Mouse (Mus musculus) urinary bladder, postnatal 4 days (tissue): ENCODE measurements around the gene Pawr.
A peak's percentile ranks its signal among the peaks of the same experiment; 100 is the strongest.
"Not testable (repeated sequence)": the region's sequence is repeated elsewhere in the genome, so short reads cannot be mapped to it uniquely, and the experiment has no call there.

Experiments used
- DNase-seq, 2 experiments: peaks; one replicate each; pipeline ENCODE4 v3.0.0; 2021 to 2022; ENCODE audit warnings: low spot score in 2 of 2

Gene Pawr

DNA sequence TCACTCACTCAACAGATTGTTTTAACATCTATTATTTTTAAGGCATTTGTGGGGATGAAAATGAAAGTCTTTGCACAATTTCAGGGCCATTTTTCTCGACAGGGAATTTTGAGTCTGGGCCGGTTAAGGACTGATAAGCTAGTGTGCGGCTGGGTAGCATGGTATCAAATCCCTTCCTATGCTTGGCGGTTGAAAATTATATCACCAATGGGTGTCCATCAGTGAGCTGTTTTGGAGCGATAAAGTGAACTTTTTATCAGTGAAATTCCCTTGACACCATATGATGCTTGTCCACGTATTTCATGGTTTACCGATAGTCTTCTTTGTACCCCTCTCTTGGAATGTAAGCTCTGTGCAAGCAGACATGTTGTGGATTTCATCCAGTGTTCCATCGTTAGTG, 17.5 kb upstream of the Pawr start:
- DNase-seq = no peak

DNA sequence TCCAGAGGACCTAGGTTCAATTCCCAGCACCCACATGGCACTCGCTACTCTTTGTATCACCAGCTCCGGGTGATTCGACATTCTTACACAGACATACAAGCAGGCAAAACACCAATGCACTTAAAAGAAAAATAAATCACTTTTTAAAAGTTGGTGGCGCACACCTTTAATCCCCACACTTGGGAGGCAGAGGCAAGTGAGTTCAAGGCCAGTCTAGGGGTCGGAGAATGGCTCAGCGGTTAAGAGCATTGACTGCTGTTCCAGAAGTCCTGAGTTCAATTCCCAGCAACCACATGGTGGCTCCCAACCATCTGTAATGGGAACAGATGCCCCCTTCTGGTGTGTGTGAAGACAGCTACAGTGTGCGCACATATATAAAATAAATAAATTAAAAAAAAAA, 16.7 kb upstream of the Pawr start:
- no peak for DNase-seq

DNA sequence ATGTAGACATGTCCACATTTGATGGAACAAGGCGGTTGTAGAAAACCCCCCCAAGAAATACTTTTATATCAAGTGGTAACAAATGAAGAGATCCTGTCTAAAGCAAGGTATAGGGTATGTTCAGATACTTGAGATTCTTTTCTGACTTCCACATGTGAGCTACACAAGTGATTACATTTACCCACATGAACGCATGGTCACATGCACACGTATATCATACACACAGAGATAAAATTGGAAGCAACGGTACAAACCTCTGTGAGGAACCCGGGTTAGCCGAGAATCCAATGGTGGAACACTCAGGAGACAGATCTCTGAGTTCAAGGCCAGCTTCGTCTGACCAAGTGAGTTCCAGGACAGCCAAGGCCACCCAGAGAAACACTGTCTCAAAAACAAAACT, 3.6 kb upstream of the Pawr start:
- no peak for DNase-seq

DNA sequence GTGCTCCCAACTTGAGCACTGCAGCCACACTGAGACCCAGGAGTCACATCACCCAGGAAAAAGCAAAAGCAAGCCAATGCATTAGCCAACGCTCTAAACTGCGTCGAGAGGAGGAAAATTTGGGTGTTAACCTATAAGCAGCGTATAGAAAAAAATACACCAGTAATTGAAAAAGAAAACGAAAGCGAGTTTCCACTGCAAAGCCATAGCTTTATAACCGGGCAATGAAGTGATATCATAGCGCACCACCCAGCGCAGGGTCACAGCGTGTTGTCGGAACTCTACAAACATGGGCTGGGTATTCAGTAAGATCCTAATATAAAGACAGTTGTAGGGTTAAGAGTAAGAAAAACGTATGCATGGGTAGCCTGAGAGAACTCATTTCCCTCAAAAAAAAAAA, 2.9 kb upstream of the Pawr start:
- no peak for DNase-seq

DNA sequence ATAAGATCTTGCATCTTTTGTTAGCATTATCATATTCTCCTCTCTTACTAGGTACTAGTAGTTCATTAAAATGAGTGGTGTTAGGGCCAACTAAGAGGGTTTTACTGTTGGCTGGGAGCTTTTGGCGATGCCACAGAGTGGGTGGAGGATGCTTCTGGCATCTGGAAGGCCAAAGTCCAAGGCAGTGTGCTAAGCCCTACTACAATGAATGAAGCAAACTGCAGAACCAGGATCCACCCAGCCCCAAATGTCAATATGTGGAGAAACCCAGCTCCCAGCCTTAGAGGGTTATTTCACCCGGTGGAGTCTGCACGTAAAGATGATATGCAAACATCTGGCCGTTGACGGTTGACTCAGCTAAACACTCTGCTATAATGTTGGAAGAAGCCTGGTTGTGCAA, 2.1 kb upstream of the Pawr start:
- no peak for DNase-seq

DNA sequence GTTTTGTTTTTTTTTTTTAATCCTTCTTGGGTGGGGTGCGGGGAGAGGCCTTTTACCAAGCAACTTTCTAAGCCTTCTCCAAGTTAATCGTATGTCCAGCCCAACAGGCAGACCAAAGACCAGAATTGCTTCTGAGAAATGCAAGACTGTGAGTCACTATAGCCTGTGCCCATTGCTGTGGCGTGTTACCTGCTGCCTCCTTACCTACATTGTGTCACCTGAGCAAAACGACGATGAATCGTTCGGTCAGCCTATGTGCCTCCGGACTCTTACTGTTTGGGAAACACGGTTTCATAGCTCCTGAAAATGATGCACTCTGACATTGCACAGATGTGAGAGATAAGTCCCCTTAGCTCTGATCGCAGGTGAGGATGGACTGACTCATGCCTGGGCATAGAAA, 957 bp upstream of the Pawr start:
- DNase-seq = no peak

DNA sequence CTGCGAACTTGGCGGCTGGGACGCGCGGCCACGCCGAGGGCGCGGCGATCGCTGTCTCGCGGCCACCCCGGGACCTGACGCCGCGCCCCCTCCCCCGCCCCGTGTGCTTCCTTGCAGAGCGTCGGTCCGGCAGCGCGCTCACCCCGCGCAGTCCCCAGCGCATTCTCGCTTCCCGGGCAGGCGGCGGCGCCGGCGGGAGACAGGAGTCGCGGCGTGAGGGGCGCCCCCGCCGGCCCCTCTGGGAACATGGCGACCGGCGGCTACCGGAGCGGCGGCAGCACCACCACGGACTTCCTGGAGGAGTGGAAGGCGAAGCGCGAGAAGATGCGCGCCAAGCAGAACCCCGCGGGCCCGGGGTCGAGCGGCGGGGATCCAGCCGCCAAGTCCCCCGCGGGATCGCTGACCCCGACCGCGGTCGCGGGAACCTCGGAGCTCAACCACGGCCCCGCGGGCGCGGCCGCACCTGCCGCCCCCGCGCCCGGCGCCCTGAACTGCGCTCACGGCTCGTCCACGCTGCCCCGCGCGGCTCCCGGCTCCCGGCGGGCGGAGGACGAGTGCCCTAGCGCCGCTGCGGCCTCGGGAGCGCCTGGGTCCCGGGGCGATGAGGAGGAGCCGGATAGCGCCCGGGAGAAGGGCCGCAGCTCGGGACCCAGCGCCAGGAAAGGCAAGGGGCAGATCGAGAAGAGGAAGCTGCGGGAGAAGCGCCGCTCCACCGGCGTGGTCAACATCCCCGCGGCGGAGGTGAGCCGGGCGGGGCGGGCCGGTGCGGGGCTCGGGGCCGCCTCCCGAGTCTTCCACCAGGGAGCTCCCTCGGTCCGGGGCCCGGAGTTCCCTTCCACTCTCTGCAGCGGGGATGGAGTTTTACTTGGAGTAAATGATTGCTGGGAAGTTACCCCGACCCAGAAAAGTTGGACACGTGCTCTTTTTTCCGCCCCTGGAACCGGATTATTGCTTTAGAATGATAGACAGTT, 935 bp downstream of the Pawr start:
- peak; percentile 56 to 68 for DNase-seq

DNA sequence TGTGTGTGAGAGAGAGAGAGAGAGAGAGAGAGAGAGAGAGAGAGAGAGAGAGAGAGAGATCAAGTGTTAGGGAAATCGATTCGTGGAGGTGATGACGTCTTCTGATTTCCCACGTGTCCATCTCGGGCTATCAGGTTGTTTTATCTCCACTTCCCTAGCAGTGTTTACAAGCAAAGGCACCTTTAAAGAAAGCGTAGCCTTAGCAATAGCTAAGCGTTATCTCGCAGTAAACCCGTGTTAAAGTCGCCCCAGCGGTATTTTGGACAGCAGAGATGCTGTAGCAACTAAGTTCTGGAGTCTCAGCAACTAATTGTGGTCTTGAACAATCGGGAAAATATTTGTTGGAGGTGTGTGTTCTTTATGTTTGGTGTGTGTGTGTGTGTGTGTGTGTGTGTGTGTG, 1.7 kb downstream of the Pawr start:
- no peak for DNase-seq

DNA sequence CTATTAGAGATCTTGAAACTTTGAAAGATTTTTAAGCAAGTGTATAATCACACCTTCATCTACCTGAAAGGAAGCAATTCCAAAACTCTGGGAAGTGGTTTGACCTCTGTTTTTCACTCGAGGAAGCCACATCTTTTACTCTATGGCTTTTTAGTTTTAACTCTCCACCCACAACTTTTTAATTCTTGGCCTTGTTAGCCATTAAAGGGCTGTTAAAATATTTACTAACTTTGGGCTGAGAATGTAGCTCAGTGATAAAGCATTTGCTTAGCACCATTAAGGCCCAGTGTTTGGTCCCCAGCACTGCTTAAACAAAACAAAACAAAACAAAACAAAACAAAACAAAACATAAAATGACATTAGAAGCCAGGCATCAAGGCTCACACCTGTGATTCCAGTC, 2.2 kb downstream of the Pawr start:
- no peak for DNase-seq

DNA sequence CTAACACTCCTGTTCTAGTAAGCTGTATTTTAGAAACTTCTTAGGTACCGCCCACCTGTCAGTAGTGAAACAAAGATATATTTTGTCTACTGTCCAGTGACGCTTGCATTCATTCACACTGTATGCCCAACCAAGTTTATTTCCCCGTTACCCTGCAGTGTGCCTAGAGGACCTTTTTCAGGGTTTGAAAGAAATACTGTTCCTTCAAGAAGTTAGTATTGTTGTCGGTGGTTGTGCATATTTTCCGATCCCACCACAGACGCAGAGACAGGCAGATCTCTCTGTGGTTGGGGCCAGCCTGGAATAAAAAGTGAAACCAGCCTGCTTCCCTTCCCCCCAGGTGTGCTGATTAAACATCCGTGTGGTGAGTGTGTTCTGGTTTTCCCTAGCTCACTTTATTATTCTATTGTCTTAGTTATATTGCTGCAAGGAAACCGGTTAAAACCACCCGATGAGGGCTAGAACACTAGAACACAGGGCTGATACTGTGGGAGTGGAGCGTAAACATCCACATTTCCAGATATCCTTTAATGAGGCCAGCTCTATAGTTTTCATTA, 3.9 kb downstream of the Pawr start:
- DNase-seq = no peak

DNA sequence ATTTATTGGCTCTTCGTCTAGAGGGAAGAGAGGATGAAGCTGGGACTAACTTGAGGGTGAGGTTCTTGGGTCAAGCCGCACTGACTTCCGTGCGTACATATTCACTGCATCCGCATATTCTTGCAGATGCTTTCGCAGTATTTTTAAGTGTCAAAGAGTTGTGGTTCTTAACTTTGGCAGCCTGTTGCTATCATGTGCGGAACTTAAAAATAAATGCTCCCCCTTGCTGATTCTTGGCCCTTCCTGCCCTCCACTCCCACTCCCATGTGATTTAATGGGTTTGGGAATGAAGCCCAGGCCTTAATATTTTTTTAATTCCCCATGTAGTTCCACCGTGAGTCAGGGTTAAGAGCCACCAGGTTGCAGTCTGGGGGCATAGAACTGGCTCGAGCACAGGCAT, 4.7 kb downstream of the Pawr start:
- no peak for DNase-seq

DNA sequence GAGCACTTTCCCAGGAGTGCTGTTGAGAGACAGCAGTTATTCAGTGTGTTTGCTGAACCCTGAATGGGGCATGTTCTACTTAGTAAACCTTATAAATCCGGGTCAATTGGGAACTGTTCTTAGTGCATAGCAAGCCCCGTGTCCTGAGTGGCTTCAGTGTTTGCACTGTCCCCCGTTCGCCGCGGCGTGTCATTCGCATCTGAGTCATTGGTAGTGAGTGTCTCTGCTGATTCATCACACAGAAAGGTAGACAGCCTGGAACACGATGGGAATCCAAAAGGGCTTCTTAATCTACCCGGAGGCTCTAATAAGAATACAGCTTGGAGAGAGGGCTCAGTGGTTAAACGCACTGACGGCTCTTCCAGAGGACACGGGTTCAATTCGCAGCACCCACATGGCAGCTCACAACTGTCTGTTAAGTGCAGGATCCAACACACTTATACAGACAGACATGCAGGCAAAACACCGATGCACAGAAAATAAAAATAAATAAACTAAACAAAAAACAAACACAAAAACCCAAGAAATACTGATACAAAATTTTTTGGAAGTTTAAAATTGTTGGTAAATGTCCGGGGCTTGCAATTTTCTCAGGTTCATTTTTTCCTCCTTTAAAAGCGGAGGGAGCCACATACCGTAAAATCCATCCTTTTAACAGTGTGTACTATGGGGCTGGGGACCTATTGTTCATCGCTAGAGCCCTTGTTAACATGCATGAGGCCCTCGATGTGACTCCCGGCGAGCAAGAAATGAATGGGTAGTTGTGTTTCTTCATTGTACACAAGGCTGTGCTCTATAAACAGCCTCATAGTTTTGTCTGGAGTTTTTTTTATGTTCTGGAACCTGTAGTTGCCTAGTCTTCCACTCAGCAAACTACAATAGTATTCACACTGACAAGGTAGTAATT, 6.4 kb downstream of the Pawr start:
- no peak for DNase-seq

DNA sequence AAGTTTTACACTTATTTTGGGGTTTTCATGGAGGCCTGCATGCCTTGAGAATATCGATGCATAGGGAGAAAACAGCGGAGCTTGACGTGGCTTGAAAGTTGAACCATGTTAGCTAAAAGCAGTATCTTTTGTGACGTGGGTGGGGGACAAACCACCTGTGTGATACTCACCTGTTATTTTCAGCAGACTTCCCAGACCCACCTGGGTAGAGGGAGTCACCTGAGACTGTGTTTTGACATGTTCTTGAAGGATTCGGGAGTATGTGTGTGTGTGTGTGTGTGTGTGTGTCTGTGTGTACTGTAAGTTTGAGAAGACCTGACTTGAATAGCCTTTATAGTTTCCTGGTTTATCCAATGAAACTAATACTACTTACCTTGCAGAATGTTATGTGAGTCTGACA, 7.2 kb downstream of the Pawr start:
- DNase-seq = no peak

DNA sequence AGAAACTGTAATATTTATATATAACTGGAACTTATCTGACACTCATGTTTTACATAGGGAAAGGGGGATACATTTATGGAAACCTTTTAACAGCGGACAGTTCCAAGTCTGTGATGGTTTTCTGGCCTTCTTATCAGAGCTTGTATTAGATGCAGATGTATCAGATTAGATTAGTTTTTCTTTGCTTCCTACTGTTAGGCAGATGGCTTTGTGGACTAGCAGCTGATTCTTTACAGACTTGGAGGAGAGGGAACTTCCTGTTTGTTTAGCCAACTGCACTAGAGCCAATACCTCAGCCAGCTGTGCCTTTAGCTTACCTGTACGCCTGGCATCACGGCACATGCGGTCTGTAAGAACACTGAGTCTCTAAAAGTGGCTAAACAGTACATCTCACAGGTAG, 8.0 kb downstream of the Pawr start:
- DNase-seq = no peak

DNA sequence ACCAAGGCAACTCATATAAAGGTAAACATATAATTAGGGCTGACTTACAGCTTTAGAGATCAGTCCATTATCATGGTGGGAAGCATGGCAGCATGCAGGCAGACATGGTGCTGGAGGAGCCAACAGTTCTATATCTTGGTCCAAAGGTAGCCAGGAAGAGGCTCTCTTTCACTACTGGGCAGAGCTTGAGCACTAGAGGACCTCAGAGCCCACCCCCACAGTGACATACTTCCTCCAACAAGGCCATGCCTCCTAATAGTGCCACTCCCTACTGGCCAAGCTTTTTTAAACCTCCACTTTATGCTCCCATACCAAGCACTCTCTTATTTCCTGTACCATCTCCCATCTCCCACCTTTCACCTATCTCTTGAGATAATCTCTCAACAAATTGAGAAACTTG, 11.8 kb downstream of the Pawr start:
- no peak for DNase-seq

DNA sequence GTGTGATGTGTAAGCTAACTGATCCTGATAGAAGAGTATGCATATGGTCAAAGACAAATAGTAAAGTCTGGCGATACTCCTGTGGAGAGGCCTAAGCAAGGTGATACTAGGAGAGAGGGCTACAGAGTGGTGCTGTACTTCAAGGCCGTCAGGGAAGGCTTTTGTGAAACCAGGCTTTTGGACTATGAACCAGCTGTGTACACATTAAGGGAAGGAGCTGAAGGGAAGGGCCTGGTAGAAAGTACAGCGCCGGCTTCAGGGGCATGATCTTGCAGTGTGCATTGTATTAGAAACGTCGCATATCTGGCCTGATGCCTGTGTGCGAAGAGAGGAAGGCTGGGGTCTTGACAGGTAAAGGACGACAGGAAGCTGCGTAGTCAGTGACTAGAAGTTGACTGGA, 13.2 kb downstream of the Pawr start:
- DNase-seq = no peak

DNA sequence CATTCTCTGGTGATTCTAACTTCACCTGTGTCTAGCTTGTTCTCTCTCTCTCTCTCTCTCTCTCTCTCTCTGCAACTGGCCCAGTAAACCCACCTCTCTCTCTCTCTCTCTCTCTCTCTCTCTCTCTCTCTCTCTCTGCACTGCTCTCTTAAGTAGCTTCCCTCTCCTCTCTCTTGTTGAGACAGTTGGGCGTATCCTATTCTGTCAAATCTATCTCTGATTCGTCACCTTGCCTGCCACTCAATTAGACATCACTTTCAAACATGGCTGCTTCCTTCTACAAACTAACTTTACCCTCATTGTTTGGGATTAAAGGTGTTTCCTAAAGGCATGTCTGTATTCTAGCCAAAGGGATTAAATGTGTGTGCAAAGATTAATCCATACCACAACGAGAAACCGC, 14.4 kb downstream of the Pawr start:
- DNase-seq = not testable (repeated sequence)

DNA sequence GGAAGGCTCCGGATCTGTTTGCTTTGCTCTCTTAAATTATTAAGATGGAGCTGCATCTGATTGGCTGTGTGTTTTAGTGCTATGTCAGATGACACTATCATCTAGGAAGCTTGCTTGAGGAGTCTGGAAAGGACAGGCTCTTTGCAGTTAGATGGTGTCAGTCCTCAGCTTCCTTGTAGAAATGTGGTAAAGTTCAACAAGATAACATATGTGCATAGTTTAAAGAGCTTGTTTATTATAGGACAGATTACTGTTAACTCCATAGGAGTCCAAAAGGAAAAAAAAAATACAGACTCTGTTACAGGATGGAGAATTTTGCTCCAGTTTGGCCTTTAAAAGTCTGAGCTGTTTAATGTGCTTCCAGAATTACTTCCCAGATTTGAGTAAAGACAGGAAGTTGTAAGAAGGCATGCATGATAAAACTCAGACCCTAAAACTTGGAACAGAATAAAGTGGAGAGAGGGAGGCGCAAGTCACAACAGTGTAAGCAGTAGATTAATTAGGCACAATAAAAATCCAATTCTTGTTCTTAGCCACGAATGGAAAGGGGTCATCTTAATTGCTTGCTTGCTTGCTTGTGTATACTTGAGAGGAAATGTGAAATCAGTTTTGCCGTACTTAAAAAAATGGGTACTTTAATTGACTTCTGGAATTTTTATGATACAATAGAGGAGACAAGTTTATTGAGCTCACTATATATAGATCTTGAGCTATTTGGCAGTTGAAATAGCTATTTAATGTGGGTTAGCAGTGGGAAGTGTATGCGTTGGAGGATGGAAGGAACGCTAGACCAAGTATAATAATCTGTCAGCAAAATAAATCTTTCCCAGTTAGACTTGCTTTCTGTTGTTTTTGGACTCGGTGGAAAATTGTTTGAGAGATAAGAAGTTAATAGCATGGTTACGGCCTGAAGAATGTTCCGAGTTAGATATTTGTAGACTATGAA, 18.5 kb downstream of the Pawr start:
- no peak for DNase-seq

DNA sequence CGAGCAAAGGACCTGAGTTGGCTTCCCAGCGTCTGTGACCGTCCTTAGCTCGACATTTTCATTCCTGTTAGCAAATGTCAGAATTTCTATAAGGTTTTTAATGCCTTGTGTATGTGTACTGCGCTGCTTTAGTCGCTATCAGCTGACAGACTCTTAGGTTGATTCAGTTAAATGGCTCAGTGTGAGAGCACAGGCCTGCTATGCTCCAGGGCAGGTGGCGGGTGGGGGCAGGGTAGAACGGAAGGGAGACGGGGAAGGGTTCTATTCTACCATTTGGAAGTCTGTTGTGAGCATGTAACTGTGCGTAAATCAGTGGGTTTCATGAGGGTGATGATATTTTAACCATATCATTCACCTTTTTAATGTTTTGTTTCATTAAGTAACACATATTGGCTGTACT, 21.0 kb downstream of the Pawr start:
- no peak for DNase-seq

DNA sequence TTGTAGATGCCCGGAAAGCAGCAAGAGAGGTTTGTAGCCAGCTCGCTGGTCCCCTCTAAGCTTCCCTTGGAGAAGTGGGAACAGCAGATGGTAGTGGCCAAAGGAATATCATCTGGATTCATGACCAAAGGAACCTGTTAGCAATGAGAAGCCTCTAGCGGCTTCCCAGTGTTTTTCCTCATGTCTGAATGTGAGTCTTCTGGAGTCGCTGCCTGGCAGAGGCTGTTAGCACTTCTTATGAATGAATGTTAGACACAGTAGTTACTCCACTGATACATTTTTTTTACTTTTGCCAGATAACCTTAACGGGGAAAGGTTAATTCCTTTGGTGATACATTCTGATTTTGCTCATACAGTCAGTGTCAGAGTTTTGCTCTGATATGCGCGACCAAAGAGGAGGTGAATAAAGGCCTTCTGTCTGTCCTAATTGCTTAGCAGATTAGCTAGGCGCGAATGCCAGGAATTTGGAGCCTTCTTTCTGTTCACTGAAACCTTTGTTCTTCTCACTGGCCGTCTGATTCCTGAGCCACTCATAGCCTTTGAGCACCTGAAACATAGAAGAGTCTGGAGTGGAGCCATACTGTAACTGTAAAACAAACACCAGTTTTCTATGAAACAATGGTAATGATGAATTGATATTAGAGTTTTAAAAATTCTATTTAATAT, 22.9 kb downstream of the Pawr start:
- no peak for DNase-seq

DNA sequence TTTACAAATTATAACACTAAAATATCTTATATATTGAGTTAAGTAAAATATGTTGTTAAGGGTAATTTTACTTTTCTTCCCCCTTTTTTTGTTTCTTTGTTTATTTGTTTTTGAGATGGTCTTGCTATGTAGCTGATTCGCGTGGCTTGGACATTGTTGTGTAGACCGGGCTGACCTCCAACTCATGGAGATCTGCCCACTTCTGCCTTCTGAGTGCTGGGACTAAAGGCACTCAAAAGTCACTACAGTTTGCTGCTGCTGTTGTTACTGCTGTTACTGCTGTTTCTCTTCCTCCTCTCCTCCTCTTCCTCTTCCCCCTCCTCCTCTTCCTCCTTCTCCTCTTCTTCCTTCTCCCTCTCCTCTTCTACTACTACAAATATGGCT, 23.5 kb downstream of the Pawr start:
- no peak for DNase-seq
